Mouse (Mus musculus): Measurements from ENCODE around the gene Epb41l1.

DNA sequence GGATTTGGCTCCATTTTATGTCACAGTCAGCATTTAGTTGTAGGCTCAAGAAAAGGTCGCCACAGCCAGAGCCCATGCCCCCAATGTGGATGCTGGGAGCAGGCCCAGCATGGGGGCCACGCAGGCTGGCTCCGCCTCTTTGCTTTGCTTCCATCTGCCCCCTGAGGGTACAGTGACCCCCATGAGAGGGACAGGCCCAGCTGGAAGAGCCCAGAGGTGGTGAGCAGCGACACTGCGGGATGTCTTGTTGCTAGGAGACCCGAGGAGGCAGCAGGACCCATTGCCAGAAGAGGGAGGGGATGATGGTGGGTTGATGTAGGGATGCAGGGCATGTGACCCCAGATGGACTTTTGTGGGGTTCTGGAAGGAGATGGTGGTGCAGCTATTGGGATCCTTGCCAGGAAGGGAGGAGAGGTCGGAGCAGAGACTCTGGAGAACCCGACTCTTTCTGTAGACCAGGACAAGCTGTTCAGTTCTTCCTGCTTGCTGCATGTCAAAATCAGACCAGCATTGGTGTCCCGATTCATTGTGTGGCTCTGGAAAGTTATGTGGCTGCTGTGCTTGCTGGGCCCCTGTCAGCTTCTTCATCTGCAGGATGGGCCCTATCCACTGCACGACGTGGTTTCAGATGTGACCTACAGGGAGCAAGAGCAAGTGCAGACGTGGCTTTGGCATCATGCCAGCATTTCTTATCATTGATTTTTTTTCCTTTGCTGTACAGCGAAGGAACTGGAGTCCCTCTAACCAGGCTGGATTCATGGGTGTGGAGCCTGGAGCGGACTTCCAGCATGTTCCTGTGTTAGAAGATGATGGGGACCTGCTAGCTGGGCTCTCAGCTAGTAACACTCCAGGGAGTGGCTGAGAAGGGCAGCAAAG lies 41.7 kb downstream of the Epb41l1 start:
- no peak for TF ChIP-seq CTCF (IDR thresholded peaks at IDR 0.05; ENCODE audit: extremely low read depth, insufficient read length, insufficient replicate concordance, low read depth, low read length)
- TF ChIP-seq POLR2A (IDR thresholded peaks at IDR 0.05; ENCODE audit: low read depth, low read length) = no peak

All from small intestine, adult 2 months (tissue).